Mouse (Mus musculus) lung, adult 2 months (tissue): ENCODE results near the gene Aurkb. TPM values are rescaled to one million over a fixed set of nuclear protein-coding genes. Genes with fewer than 3 reads are reported as not detected.

Source experiments
- DNase-seq: peaks from one replicate; pipeline ENCODE4 v3.0.0; 2022
- H3K4me1 ChIP-seq: fragments of 200-500 bp; 2 replicates; pipeline ENCODE4 v1.6.1; 2011; ENCODE audit warnings: low read length; ENCODE audit not compliant: control insufficient read depth, insufficient read depth
- H3K4me3 ChIP-seq: fragments of 200-500 bp; replicated peaks from 2 replicates; pipeline ENCODE3; 2011; ENCODE audit warnings: low read depth, mild to moderate bottlenecking, control low read depth, low read length; ENCODE audit errors: extremely low read depth
- CTCF ChIP-seq: fragments of 200-500 bp; IDR thresholded peaks from 2 replicates; pipeline ENCODE4 v1.5.1; 2011; ENCODE audit warnings: mild to moderate bottlenecking, low read length, control low read depth; ENCODE audit not compliant: insufficient read depth
- POLR2A ChIP-seq: fragments of 200-500 bp; IDR thresholded peaks from 2 replicates; pipeline ENCODE4 v1.6.1; 2011; ENCODE audit warnings: low read depth, mild to moderate bottlenecking, control low read depth, low read length, borderline replicate concordance; ENCODE audit errors: extremely low read depth
- WGBS: fragments of 180-500 bp; shearing (Covaris S2); methylation state at CpG from one replicate; pipeline ENCODE4 v1.1.7; 2018; 5-methylcytosine and 5-hydroxymethylcytosine counted together
- polyA plus RNA-seq: library from polyadenylated mRNA; depleted of rRNA; stranded (reverse); fragments of >200 nt; gene quantifications from 2 replicates; pipeline ENCODE4 v1.2.3, GENCODE M21; 2012; rRNA removed

The Aurkb gene
- polyA plus RNA-seq, 1 experiment: 6.8 TPM

DNA sequence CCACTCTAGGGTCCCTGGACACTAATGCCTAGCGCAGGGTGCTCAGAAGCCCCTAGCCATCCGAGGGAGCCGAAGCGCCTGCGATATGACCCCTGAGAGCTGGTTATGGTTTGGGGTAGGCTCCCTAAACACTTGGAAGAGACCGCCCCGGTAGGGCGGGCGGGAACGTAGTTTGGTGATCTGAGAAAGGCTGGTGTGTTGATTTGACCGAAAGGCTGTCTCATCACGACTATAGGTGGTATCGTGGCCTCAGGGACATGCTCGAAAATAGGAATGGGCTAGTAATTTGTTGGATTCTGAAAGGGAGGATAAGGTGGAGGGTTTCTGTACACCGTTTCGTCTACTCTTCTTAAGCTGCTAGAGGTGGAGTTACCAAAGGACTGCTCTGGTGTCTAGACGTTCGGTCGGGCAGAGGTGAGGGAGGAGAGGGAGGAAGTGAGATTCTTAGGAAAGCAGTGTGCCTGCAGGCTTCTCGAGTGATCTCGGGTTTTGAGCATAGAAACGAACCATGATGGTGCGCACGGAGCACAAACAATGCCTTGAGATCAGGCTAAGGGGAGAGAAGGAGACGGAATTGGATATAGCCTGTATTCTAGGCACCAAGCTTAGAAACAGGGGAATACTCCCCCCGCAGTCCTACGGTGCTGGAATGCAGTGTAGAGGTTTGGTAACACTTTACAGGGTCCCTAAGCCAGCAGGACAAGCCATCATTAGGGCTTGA lies 50.2 kb downstream of the Aurkb start:
- peak overlapping the region; percentile 91 for H3K4me3 ChIP-seq
- peak; percentile 76 for DNase-seq
- peaks cover 17% of the 10 kb centered on the region for H3K4me1 ChIP-seq
- WGBS: under 1% methylated on average over 27 of the region's 27 CpGs
- no peak for TF ChIP-seq CTCF
- TF ChIP-seq POLR2A: peak; percentile 62; the same call in 1 of the 2 replicates

GRCm38 (mm10) chr11:69096360-69096986 lies 51.0 kb downstream of the Aurkb start:
- WGBS: 5% methylated on average over 9 of the region's 9 CpGs
- Histone ChIP-seq H3K4me1 (peaks cover 19% of the 10 kb centered on the region), H3K4me3 (peak overlapping the region; percentile 91)
- TF ChIP-seq POLR2A (peak; percentile 54; the same call in 1 of the 2 replicates), CTCF (no peak)
- no peak for DNase-seq

DNA sequence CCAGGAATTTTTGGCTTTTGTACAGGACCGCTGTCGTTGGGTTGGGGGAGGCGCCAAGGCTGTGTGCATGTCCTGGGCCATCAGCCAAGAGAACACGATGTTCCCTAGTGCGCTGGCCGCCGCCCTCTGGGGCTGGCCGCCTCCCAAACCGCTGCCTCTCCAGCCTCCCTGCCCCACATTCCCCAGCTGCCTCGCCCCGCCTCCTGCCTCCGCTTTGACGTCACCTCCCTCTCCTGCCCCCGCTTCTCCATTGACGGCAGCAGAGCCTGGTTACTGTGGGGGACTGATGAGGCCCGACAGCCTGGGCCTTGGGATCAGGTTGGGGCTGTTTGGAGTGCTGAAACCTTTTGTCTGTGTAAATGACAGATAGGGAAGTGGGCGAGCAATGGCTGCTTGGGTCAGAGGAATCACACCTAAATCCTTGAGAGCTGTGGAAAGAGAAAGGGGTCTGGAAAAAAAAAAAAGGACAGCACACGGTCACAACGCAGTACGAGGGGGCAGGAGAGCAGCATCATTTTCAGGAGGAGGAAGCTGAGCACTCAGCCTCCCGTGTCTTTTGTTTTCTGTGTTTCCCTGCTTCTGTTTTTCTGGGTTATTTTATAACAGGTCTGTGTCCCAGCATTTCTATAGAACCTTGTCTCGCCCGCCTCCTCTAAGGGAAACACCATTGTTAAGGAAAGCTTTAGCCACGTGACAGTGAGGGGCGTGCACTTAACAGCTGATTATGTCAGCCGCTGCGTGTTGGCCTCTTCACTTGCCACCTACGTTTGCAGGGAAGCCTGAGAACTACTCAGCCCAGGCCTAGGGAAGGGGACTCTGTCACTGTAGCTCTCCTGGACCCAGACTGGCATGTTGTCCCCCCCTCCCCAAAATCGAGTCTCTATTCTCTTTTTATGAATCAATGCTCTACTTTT lies 51.8 kb downstream of the Aurkb start:
- H3K4me1 ChIP-seq: peaks cover 19% of the 10 kb centered on the region
- TF ChIP-seq CTCF: no peak
- TF ChIP-seq POLR2A: peak; percentile 92; the same call in 1 of the 2 replicates
- WGBS: 1% methylated on average over 29 of the region's 29 CpGs
- H3K4me3 ChIP-seq: peak overlapping the region; percentile 91
- DNase-seq: peak; percentile 100

GRCm38 (mm10) chr11:69098039-69098761 lies 52.8 kb downstream of the Aurkb start:
- 7% methylated on average over 8 of the region's 8 CpGs for WGBS
- Histone ChIP-seq H3K4me1 (peaks cover 19% of the 10 kb centered on the region), H3K4me3 (peak overlapping the region; percentile 65)
- DNase-seq: no peak
- TF ChIP-seq CTCF (no peak), POLR2A (0 out of 2 replicates have a peak, but pooled peaks have one; percentile 31)

GRCm38 (mm10) chr11:69098762-69099091 lies 53.3 kb downstream of the Aurkb start:
- Histone ChIP-seq H3K4me1 (peaks cover 19% of the 10 kb centered on the region), H3K4me3 (peak overlapping the region; percentile 84)
- DNase-seq: peak; percentile 100
- TF ChIP-seq CTCF: no peak
- TF ChIP-seq POLR2A: peak; percentile 81
- WGBS: 1% methylated on average over 19 of the region's 19 CpGs

GRCm38 (mm10) chr11:69099177-69099914 lies 53.9 kb downstream of the Aurkb start:
- Histone ChIP-seq H3K4me3 (peak overlapping the region; percentile 84), H3K4me1 (peaks cover 19% of the 10 kb centered on the region)
- WGBS: 1% methylated on average over 22 of the region's 22 CpGs
- TF ChIP-seq POLR2A (peak; percentile 59; the same call in 1 of the 2 replicates), CTCF (no peak)
- peak; percentile 82 for DNase-seq

DNA sequence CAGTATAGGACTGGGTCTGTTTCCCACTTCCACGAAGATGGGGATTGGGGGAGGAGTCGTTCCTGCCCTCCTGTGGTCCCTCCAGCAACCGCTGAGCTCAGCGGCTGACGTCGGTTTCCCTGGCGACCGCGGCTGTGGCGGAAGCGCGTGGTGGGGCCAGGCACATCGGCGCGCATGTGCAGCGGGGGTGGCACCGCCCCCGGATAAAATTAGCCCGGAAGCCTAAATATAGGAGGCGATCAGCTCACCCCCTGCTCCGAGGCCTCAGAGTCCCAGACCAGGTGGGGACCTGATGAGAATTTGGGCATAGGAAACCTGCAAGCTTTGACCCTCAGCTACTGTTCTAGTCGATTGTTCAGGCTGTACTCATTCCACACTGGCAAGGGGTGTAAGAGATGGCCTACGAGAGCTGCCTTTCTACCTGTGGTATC lies 54.5 kb downstream of the Aurkb start:
- Histone ChIP-seq H3K4me3 (peak overlapping the region; percentile 84), H3K4me1 (peaks cover 19% of the 10 kb centered on the region)
- WGBS: under 1% methylated on average over 23 of the region's 23 CpGs
- peak; percentile 90 for DNase-seq
- no peak for TF ChIP-seq CTCF
- TF ChIP-seq POLR2A: peak; percentile 71; the same call in 1 of the 2 replicates

GRCm38 (mm10) chr11:69100639-69101360 lies 55.4 kb downstream of the Aurkb start:
- 85% methylated on average over 20 of the region's 20 CpGs for WGBS
- H3K4me1 ChIP-seq: peaks cover 19% of the 10 kb centered on the region
- DNase-seq: no peak
- H3K4me3 ChIP-seq: no peak overlapping the region
- no peak for TF ChIP-seq CTCF
- no peak for TF ChIP-seq POLR2A

Other genes starting within 250 kb of the Aurkb start
- gene Ndel1, start 173.8 kb upstream of the Aurkb start, polyA plus RNA-seq: 74.3 and 75.3 TPM in 2 replicates
- 0.14 and 1.4 TPM in 2 replicates for gene Rnf222, start 157.1 kb upstream of the Aurkb start, polyA plus RNA-seq
- gene Rpl26, start 144.1 kb upstream of the Aurkb start, polyA plus RNA-seq: 469 and 674 TPM in 2 replicates
- 0.19 and 0.25 TPM in 2 replicates for gene Odf4, start 118.6 kb upstream of the Aurkb start, polyA plus RNA-seq
- gene Arhgef15, start 88.2 kb upstream of the Aurkb start, polyA plus RNA-seq: 359 and 419 TPM in 2 replicates
- gene Slc25a35, start 77.5 kb upstream of the Aurkb start, polyA plus RNA-seq: 34.0 and 40.4 TPM in 2 replicates
- 11.6 and 15.4 TPM in 2 replicates for gene Rangrf, start 70.5 kb upstream of the Aurkb start, polyA plus RNA-seq
- 10.0 and 11.3 TPM in 2 replicates for gene Pfas, start 37.2 kb upstream of the Aurkb start, polyA plus RNA-seq
- 23.7 and 30.1 TPM in 2 replicates for gene Ctc1, start 29.7 kb upstream of the Aurkb start, polyA plus RNA-seq
- gene Borcs6, start 14.1 kb downstream of the Aurkb start, polyA plus RNA-seq: 21.0 and 22.8 TPM in 2 replicates
- gene Tmem107, start 25.2 kb downstream of the Aurkb start, polyA plus RNA-seq: 69.8 and 75.7 TPM in 2 replicates
- gene Vamp2, start 42.8 kb downstream of the Aurkb start, polyA plus RNA-seq: 120 and 129 TPM in 2 replicates
- gene Per1, start 49.6 kb downstream of the Aurkb start, polyA plus RNA-seq: 36.8 and 78.5 TPM in 2 replicates
- gene Hes7, start 74.8 kb downstream of the Aurkb start, polyA plus RNA-seq: 0.25 and 0.95 TPM in 2 replicates
- 1.1 and 1.2 TPM in 2 replicates for gene 9130213A22Rik, start 76.9 kb downstream of the Aurkb start, polyA plus RNA-seq
- gene Aloxe3, start 80.2 kb downstream of the Aurkb start, polyA plus RNA-seq: 2.6 and 23.9 TPM in 2 replicates
- 43.9 TPM in 1 of 2 replicates, not detected in the other for gene Alox12b, start 111.3 kb downstream of the Aurkb start, polyA plus RNA-seq
- gene Alox8, start 152.2 kb downstream of the Aurkb start, polyA plus RNA-seq: not detected in 2 replicates
- gene Gucy2e, start 191.4 kb downstream of the Aurkb start, polyA plus RNA-seq: not detected in 2 replicates